ENCODE assay signal across 15 mouse cellular contexts in the genomic region with DNA sequence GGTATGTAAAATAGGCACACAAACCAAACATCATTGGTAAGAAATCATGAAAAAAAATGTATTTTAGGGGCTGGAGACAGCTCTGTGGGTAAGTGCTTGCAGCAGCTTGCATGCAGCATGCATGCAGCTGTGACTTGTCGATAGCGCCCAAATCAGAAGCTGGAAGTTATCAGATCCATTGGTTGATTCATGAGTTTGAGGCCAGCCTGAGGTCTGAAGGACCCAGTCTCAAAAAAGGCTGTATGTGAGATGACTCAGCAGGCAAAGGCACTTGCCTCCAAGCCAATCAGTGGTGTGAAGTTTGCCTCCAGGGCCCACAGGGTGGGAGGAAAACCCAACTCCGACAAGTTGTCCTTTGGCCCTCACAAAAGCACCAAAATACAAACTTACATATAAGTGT. TPM values are rescaled to one million over a fixed set of nuclear protein-coding genes. Genes with fewer than 3 reads are reported as not detected.
DNase-seq lines count a peak whose midpoint lies in the region; ATAC-seq and TF ChIP-seq lines count a peak whose summit lies in the region.
"Had no signal": no experiment of that assay in that cellular context is flagged by ENCODE, and none has a peak within 500 bp of the region (broad histone marks: within the 10 kb centered on the region; RNA-seq: fewer than 3 reads in every experiment).

No protein-coding gene starts in this region.

- no peak overlapping the region for H3K4me2 ChIP-seq in heart, embryonic 16.5 days (ENCODE audit: low read depth, low read length)
- H3K4me2 ChIP-seq: embryonic facial prominence, embryonic 15.5 days; heart, embryonic 15.5 days; hindbrain, embryonic 12.5 days had no signal

- ATAC-seq in heart, embryonic 16.5 days (replicated peaks; ENCODE audit: extremely low read depth, insufficient read depth, low FRiP score): no peak
- 0 out of 2 replicates have a peak, but pooled peaks have one; percentile 19 for ATAC-seq in common myeloid progenitor, adult 5-6 weeks (replicated peaks; ENCODE audit: low read depth, poor library complexity, severe bottlenecking)
- ATAC-seq in megakaryocyte progenitor cell, adult 5-6 weeks (replicated peaks; ENCODE audit: poor library complexity): peak; percentile 12; the same call in 1 of the 2 replicates
- no peak for ATAC-seq in CD4-positive, CD25-positive, alpha-beta regulatory T cell, adult 4 months
- ATAC-seq: intestine, postnatal 0 days had no signal

- peaks cover 59% of the 10 kb centered on the region for H3K4me1 ChIP-seq in heart, embryonic 16.5 days (ENCODE audit: control insufficient read depth, insufficient read depth, low read length)
- peaks cover 46% of the 10 kb centered on the region for H3K4me1 ChIP-seq in liver, adult 2 months (ENCODE audit: control insufficient read depth, insufficient read depth, low read length)

- no peaks in the 10 kb centered on the region for H3K36me3 ChIP-seq in heart, embryonic 16.5 days (ENCODE audit: control insufficient read depth, insufficient read depth)
- H3K36me3 ChIP-seq in liver, adult 2 months (ENCODE audit: control insufficient read depth, insufficient read depth, low read length): no peaks in the 10 kb centered on the region
- H3K36me3 ChIP-seq: embryonic facial prominence, embryonic 15.5 days; heart, embryonic 15.5 days; hindbrain, embryonic 12.5 days; midbrain, embryonic 10.5 days had no signal

- TF ChIP-seq POLR2A in liver, adult 2 months (IDR thresholded peaks at IDR 0.05; ENCODE audit: extremely low read depth, insufficient read depth, low read length): no peak

- H3K9me3 ChIP-seq in heart, embryonic 16.5 days (replicated peaks; ENCODE audit: control insufficient read depth, low read length): no peaks in the 10 kb centered on the region
- H3K9me3 ChIP-seq: embryonic facial prominence, embryonic 15.5 days; heart, embryonic 15.5 days; hindbrain, embryonic 12.5 days; midbrain, embryonic 10.5 days had no signal

- intact Hi-C loops in gastrocnemius, postnatal 14 days (cut with DNase I; ENCODE audit: low total_unique reads): loop anchor here (5.0 kb wide), 1 partner anchor 57 kb away; no protein-coding TSS in a partner anchor

- H3K79me2 ChIP-seq in liver, adult 2 months (ENCODE audit: control insufficient read depth, insufficient read depth, low read length): peaks cover 49% of the 10 kb centered on the region

- peak overlapping the region; percentile 20; the same call in 1 of the 2 replicates for H3K9ac ChIP-seq in heart, embryonic 16.5 days (ENCODE audit: low read length)
- no peak overlapping the region for H3K9ac ChIP-seq in liver, adult 2 months (ENCODE audit: low read depth, low read length)
- H3K9ac ChIP-seq: embryonic facial prominence, embryonic 15.5 days; heart, embryonic 15.5 days; hindbrain, embryonic 12.5 days had no signal

- H3K4me3 ChIP-seq in heart, embryonic 16.5 days (ENCODE audit: low read length): no peak overlapping the region
- no peak overlapping the region for H3K4me3 ChIP-seq in liver, adult 2 months (ENCODE audit: insufficient read depth, low read depth, low read length)
- H3K4me3 ChIP-seq: embryonic facial prominence, embryonic 15.5 days; heart, embryonic 15.5 days; hindbrain, embryonic 12.5 days; midbrain, embryonic 10.5 days had no signal

- no peak for DNase-seq in heart, adult 8-10 months (ENCODE audit: low spot score)
- no peak for DNase-seq in liver, adult 2 months (ENCODE audit: extremely low read depth, low read depth, low spot score)
- DNase-seq in gastrocnemius, postnatal 14 days: no peak
- DNase-seq in cerebellum, adult 11-12 months: no peak
- DNase-seq: cerebellum, postnatal 25 days; thymus, postnatal 25 days had no signal

- 47% methylated on average over 3 of the region's 3 CpGs for WGBS in heart, embryonic 16.5 days
- 34% methylated on average over 3 of the region's 3 CpGs for WGBS in liver, adult 2 months

- H3K27ac ChIP-seq in heart, embryonic 16.5 days (ENCODE audit: low read length): no peak overlapping the region; the same call in 1 of the 2 replicates
- H3K27ac ChIP-seq in liver, adult 2 months (replicated peaks; ENCODE audit: insufficient read depth, low read depth, low read length): peak overlapping the region; percentile 0; the same call in 1 of the 2 replicates
- H3K27ac ChIP-seq: embryonic facial prominence, embryonic 15.5 days; heart, embryonic 15.5 days; hindbrain, embryonic 12.5 days; midbrain, embryonic 10.5 days had no signal

- no peak for TF ChIP-seq CTCF in liver, adult 2 months (IDR thresholded peaks at IDR 0.05; ENCODE audit: low read depth, low read length)

- H3K27me3 ChIP-seq in heart, embryonic 16.5 days (ENCODE audit: control insufficient read depth, insufficient read depth, low read length): no peaks in the 10 kb centered on the region
- no peaks in the 10 kb centered on the region for H3K27me3 ChIP-seq in liver, adult 2 months (ENCODE audit: control insufficient read depth, insufficient read depth, low read length)
- H3K27me3 ChIP-seq: embryonic facial prominence, embryonic 15.5 days; heart, embryonic 15.5 days had no signal

RNA-seq across cellular contexts. Expression of a gene that starts 6.5 kb away (rescaled TPM):
- polyA plus RNA-seq in heart, embryonic 16.5 days (2015; fragmentation: Nextera tagmentation; extraction: Ambion mirVana): 24.1 and 24.8 TPM in 2 replicates
- 100 to 1,000 TPM; 131 to 151 (median 141) TPM for total RNA-seq in heart, adult 8-10 months (2022)
- total RNA-seq in common myeloid progenitor, adult 5-6 weeks (2017): 17.6 and 20.8 TPM in 2 replicates
- 13.4 and 18.7 TPM in 2 replicates for total RNA-seq in liver, adult 2 months (2014; rRNA removed)
- polyA plus RNA-seq in liver, adult 2 months (2012; rRNA removed): 20.0 and 22.2 TPM in 2 replicates
- total RNA-seq in megakaryocyte progenitor cell, adult 5-6 weeks (2015): 23.3 and 24.7 TPM in 2 replicates
- total RNA-seq in megakaryocyte progenitor cell, adult 5-6 weeks (2017): 18.2 and 20.0 TPM in 2 replicates
- 10 to 100 TPM; 40.2 to 42.2 TPM for total RNA-seq in gastrocnemius, postnatal 14 days (2021)
- polyA plus RNA-seq in CD4-positive, CD25-positive, alpha-beta regulatory T cell, adult 4 months (2017; shearing (Covaris generic)): 1 to 10 TPM; 5.4 to 5.5 TPM

Comparison
In these comparisons a context has a peak if more than half of its experiments do, and no peak if none do; other contexts are left out.
1. ATAC-seq: peak in common myeloid progenitor, adult 5-6 weeks (single experiment) and megakaryocyte progenitor cell, adult 5-6 weeks (single experiment); none in heart, embryonic 16.5 days (single experiment) and CD4-positive, CD25-positive, alpha-beta regulatory T cell, adult 4 months (single experiment).